Mouse (Mus musculus) testis, adult 2 months (tissue): ENCODE results near the gene Rpusd1. TPM values are rescaled to one million over a fixed set of nuclear protein-coding genes. Genes with fewer than 3 reads are reported as not detected.

Source experiments
- H3K27ac ChIP-seq: fragments of 200-500 bp; 2 replicates; pipeline ENCODE4 v1.5.1; 2012; ENCODE audit warnings: low read depth, low read length; ENCODE audit not compliant: control insufficient read depth, insufficient read depth
- H3K27me3 ChIP-seq: fragments of 200-500 bp; 2 replicates; pipeline ENCODE4 v1.6.1; 2012; ENCODE audit warnings: mild to moderate bottlenecking, low read length, moderate library complexity; ENCODE audit not compliant: control insufficient read depth, insufficient read depth
- H3K36me3 ChIP-seq: fragments of 200-500 bp; 2 replicates; pipeline ENCODE4 v1.6.1; 2012; ENCODE audit warnings: mild to moderate bottlenecking, low read length; ENCODE audit not compliant: control insufficient read depth, insufficient read depth
- H3K4me1 ChIP-seq: fragments of 200-500 bp; 2 replicates; pipeline ENCODE4 v1.6.1; 2012; ENCODE audit warnings: low read length; ENCODE audit not compliant: control insufficient read depth, insufficient read depth
- H3K4me3 ChIP-seq: fragments of 200-500 bp; 2 replicates; pipeline ENCODE4 v1.5.1; 2012; ENCODE audit warnings: low read depth, mild to moderate bottlenecking, low read length, moderate library complexity, mixed read lengths; ENCODE audit not compliant: control insufficient read depth
- CTCF ChIP-seq: fragments of 200-500 bp; IDR thresholded peaks from 2 replicates; pipeline ENCODE4 v1.5.1; 2012; ENCODE audit warnings: low read depth, mild to moderate bottlenecking, inconsistent platforms, low read length, moderate library complexity; ENCODE audit not compliant: control insufficient read depth, insufficient read depth, insufficient replicate concordance
- POLR2A ChIP-seq: fragments of 200-500 bp; IDR thresholded peaks from 2 replicates; pipeline ENCODE4 v1.6.1; 2012; ENCODE audit warnings: low read depth, mild to moderate bottlenecking, inconsistent platforms, low read length, moderate library complexity; ENCODE audit not compliant: control insufficient read depth
- polyA plus RNA-seq: library from polyadenylated mRNA; depleted of rRNA; stranded (reverse); fragments of >200 nt; gene quantifications from 2 replicates; pipeline ENCODE4 v1.2.3, GENCODE M21; 2012

The Rpusd1 gene
- polyA plus RNA-seq, 1 experiment = 9.8 TPM

- Histone ChIP-seq H3K27ac (no peak overlapping the region), H3K4me3 (no peak overlapping the region), H3K4me1 (peaks cover 9% of the 10 kb centered on the region), H3K36me3 (no peaks in the 10 kb centered on the region), H3K27me3 (no peaks in the 10 kb centered on the region)
- TF ChIP-seq CTCF = no peak
- no peak for TF ChIP-seq POLR2A
Measured at GRCm38 (mm10) chr17:25721476-25721875, 6.0 kb upstream of the Rpusd1 start.

- Histone ChIP-seq H3K27me3 (no peaks in the 10 kb centered on the region), H3K4me3 (no peak overlapping the region), H3K36me3 (no peaks in the 10 kb centered on the region), H3K27ac (no peak overlapping the region), H3K4me1 (peaks cover 17% of the 10 kb centered on the region)
- TF ChIP-seq POLR2A (no peak), CTCF (no peak)
Measured at GRCm38 (mm10) chr17:25723470-25723869, 4.0 kb upstream of the Rpusd1 start.

DNA sequence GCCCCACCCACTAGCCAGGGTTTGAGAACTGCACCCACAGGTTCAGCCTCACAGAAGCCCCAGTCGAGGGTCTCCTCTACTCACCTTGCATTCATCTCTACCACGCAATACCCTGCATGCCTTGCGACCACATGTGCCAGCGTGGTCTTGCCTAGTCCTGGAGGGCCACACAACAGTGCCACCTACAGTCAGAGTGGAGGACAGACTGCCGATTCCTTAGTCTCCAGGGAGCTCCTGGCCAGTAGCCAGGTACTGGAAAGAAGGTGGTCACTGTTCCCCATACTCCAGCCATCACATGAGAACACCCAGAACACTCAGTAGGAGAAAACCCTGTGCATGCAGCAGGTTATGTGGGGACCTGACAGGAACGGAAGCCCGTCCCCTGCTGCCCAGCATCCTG lies 3.6 kb upstream of the Rpusd1 start:
- no peak overlapping the region for H3K27ac ChIP-seq
- H3K36me3 ChIP-seq = no peaks in the 10 kb centered on the region
- H3K27me3 ChIP-seq = no peaks in the 10 kb centered on the region
- TF ChIP-seq POLR2A (no peak), CTCF (no peak)
- H3K4me3 ChIP-seq = no peak overlapping the region
- H3K4me1 ChIP-seq = peaks cover 18% of the 10 kb centered on the region

- no peaks in the 10 kb centered on the region for H3K27me3 ChIP-seq
- H3K4me3 ChIP-seq = no peak overlapping the region
- no peak overlapping the region for H3K27ac ChIP-seq
- H3K36me3 ChIP-seq = no peaks in the 10 kb centered on the region
- TF ChIP-seq POLR2A (no peak), CTCF (no peak)
- peaks cover 18% of the 10 kb centered on the region for H3K4me1 ChIP-seq
Measured at GRCm38 (mm10) chr17:25725264-25725663, 2.2 kb upstream of the Rpusd1 start.

- no peak for TF ChIP-seq CTCF
- TF ChIP-seq POLR2A = no peak
- Histone ChIP-seq H3K27me3 (no peaks in the 10 kb centered on the region), H3K4me1 (peaks cover 18% of the 10 kb centered on the region), H3K4me3 (peak overlapping the region; percentile 91), H3K27ac (peak overlapping the region; percentile 47), H3K36me3 (no peaks in the 10 kb centered on the region)
Measured at GRCm38 (mm10) chr17:25728009-25728270, 470 bp downstream of the Rpusd1 start.

GRCm38 (mm10) chr17:25732082-25732481 lies 4.6 kb downstream of the Rpusd1 start:
- no peak for TF ChIP-seq POLR2A
- TF ChIP-seq CTCF = peak; percentile 95; the same call in 1 of the 2 replicates
- Histone ChIP-seq H3K4me3 (no peak overlapping the region), H3K27me3 (no peaks in the 10 kb centered on the region), H3K27ac (no peak overlapping the region), H3K36me3 (no peaks in the 10 kb centered on the region), H3K4me1 (peaks cover 11% of the 10 kb centered on the region)

- Histone ChIP-seq H3K27me3 (no peaks in the 10 kb centered on the region), H3K36me3 (no peaks in the 10 kb centered on the region), H3K4me1 (no peaks in the 10 kb centered on the region), H3K27ac (no peak overlapping the region), H3K4me3 (no peak overlapping the region)
- TF ChIP-seq CTCF (no peak), POLR2A (no peak)
Measured at GRCm38 (mm10) chr17:25735246-25735645, 7.8 kb downstream of the Rpusd1 start.

- Histone ChIP-seq H3K27ac (no peak within 1 kb of the TSS), H3K4me3 (no peak within 1 kb of the TSS), H3K4me1 (no peaks in the 10 kb centered on the region), H3K27me3 (no peaks in the 10 kb centered on the region), H3K36me3 (no peaks in the 10 kb centered on the region)
- no peak for TF ChIP-seq CTCF
- TF ChIP-seq POLR2A = no peak
Measured at GRCm38 (mm10) chr17:25735745-25736144, 8.3 kb downstream of the Rpusd1 start, which contains the start of gene Mslnl. Gene Mslnl (plus strand): TSS chr17:25736042.
